Mouse (Mus musculus) left cerebral cortex, adult 9 months (tissue): ENCODE results near the gene Psmb9.
"Not testable (repeated sequence)": the region's sequence is repeated elsewhere in the genome, so short reads cannot be mapped to it uniquely, and the experiment has no call there.

Experiments used
- DNase-seq, 2 experiments: peaks; one replicate each; pipeline ENCODE4 v3.0.0; 2022; ENCODE audit warnings: low spot score in 2 of 2

Psmb9 gene

GRCm38 (mm10) chr17:34187261-34187916 is at the start of gene Psmb9, which contains the start of gene Tap1:
Gene Psmb9, minus strand, starts transcription at chr17:34187764.
Gene Tap1, plus strand, starts transcription at chr17:34187553.
- peak; percentile 83 to 97 for DNase-seq

DNA sequence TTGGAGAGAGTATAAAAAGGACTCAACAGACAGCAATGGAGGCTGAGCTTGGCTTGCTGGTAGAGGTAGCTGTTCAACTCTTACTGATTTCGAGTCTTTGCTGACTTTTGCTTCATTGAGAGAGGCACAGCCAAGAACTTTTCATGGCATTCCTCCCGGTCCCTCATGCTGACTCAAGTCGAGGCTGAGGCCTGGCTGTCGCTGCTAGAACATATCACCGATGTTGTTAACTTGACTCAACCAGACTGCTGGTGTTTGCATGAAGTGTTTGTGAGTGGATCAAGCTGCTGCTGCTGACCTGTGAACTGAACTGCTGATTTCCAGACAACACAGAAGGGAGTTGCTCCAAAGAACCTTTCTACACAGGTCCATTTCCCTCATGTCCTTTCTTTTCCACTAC is 49.1 kb upstream of the Psmb9 start:
- no peak for DNase-seq

DNA sequence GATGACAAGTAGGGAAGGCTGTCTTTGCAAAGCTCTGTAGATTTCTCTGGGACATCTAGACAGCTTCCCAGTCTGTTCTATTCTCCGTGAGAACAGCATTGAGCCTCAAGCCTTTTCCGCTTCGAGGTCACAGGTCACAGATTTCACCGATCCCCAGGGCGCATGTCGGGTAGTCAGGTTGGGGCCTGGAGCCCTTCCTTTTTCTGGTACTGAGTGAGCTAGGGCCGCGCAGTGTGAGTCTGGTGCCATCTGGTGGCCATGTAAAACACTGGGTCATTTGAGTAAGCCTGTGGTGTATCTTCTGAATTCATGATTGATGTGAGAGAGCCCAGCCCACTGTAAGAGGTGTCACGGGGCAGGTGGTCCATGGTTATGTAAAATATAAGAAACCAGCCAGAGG is 47.4 kb upstream of the Psmb9 start:
- peak in 1 of 2 experiments; percentile 78 for DNase-seq

GRCm38 (mm10) chr17:34232021-34232420 is 44.5 kb upstream of the Psmb9 start:
- not testable (repeated sequence) for DNase-seq

GRCm38 (mm10) chr17:34230971-34231370 is 43.4 kb upstream of the Psmb9 start:
- DNase-seq = peak in 1 of 2 experiments; percentile 20

GRCm38 (mm10) chr17:34225911-34226310 is 38.3 kb upstream of the Psmb9 start:
- not testable (repeated sequence) for DNase-seq

DNA sequence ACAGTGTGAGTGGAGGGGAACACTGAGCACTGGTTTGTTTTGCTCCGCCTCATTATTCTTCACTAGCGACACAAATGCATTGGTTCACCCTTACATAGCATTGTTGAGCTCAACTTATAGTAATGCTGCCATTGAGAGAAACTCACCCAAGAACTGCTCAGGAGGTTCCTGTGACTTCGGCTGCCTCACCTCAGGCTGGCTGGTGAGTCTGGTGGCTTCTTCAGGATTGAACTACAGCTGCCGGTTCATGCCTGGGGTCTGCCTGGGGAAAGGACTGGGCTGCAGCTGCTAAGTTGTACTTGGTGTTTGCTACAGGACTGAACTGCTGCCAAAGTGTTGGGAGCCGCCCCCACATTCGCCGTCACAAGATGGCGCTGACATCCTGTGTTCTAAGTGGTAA is 37.9 kb upstream of the Psmb9 start:
- no peak for DNase-seq

DNA sequence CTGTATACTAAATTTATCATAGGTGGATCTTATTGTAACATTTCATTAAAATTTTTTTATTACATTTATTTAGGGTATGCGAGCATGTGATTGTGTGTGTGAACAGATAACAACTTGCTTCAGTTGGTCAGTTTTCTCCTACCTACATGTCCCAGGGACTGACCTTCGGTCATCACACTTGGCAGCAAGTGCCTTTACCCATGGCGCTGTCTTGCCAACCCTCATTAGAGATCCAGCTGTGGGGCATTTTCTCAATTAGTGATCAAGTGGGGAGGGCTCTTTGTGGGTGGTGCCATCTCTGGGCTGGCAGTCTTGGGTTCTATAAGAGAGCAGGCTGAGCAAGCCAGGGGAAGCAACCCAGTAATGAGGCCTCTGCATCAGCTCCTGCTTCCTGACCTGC is 37.3 kb upstream of the Psmb9 start:
- no peak for DNase-seq

GRCm38 (mm10) chr17:34220401-34220800 is 32.8 kb upstream of the Psmb9 start:
- DNase-seq = not testable (repeated sequence)

- peak; percentile 45 to 58 for DNase-seq
Observed at GRCm38 (mm10) chr17:34219801-34220200, 32.2 kb upstream of the Psmb9 start.

- DNase-seq = not testable (repeated sequence)
Observed at GRCm38 (mm10) chr17:34219096-34219495, 31.5 kb upstream of the Psmb9 start.

- DNase-seq = peak in 1 of 2 experiments; percentile 56
Observed at GRCm38 (mm10) chr17:34218675-34219074, 31.1 kb upstream of the Psmb9 start.

DNA sequence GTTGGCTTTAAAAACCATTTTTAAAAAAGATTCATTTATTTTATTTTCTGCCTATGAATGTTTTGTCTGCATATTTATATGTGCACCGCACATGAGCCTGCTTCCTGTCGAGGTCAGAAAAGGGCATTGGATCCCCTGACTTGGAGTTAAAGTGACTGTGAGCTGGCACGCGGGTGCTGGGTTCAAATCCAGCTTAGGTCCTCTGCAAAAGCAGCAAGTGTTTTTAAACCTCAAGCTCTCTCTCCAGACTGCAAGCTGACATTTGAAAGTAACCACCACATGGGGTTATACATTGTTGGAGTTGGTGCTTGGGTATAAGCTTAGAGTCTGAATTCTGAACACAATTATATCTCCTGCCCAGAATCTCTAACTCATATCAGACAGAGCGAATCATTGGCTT is 30.4 kb upstream of the Psmb9 start:
- DNase-seq = no peak

- no peak for DNase-seq
Observed at GRCm38 (mm10) chr17:34217216-34217928, 29.8 kb upstream of the Psmb9 start.

- DNase-seq = no peak
Observed at GRCm38 (mm10) chr17:34215176-34215575, 27.6 kb upstream of the Psmb9 start.

DNA sequence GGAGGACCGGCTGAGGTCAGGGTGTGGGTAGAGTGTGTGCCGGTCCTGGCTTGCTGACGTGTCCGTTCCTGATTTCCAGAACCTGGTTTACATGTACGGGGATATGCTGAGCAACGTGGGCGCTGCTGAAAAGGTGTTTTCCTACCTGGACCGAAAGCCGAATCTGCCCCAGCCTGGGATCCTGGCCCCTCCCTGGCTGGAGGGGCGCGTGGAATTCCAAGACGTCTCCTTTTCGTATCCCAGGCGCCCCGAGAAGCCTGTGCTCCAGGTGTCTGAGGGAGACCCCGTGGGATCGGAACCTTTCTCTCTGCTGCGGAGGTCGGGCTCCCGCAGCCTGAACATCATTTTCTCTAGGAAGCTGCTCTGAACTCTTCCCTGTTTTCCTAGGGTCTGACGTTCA is 26.4 kb upstream of the Psmb9 start:
- no peak for DNase-seq

DNA sequence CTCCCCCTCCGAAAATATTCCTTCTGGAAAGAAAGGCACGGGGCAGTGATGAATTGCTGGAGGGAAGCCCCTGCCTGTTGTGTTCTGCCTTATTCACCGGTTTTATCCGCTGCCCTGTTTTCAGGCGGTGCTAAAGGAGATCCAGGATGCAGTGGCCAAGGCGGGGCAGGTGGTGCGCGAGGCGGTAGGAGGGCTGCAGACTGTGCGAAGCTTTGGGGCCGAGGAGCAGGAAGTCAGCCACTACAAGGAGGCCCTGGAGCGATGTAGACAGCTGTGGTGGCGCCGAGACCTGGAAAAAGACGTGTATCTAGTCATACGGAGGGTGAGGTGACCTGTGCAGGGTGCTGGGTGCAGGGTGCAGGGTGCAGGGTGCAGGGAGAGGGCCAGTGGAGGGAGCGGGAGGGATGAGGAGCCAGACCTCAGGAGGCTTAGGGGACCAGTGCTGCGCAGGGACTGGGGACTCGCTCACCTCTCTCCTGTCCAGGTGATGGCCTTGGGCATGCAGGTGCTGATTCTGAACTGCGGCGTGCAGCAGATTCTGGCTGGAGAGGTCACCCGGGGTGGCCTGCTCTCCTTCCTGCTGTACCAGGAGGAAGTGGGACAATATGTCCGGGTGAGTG is 24.3 kb upstream of the Psmb9 start:
- no peak for DNase-seq

GRCm38 (mm10) chr17:34210599-34210998 is 23.0 kb upstream of the Psmb9 start:
- DNase-seq = no peak

DNA sequence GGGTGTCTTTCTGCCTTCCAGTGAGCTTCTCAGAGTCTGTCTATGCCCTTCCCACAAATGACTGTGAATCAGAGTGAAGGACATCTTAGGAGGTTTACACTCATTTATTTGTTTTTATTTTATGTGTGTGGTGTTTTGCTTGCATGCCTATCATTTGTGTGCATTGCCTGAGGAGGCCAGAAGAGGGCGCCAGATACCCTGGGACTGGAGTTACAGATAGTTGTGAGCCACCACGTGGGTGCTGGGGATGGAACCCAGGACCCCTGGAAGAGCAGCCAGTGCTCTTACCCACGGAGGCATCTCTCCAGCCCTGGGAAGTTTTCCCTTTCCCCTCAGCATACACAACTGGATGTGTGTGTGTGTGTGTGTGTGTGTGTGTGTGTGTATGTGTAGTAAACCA is 22.1 kb upstream of the Psmb9 start:
- DNase-seq = no peak

GRCm38 (mm10) chr17:34208421-34208820 is 20.9 kb upstream of the Psmb9 start:
- DNase-seq = no peak

GRCm38 (mm10) chr17:34207866-34208265 is 20.3 kb upstream of the Psmb9 start:
- DNase-seq = no peak

GRCm38 (mm10) chr17:34207456-34207855 is 19.9 kb upstream of the Psmb9 start:
- no peak for DNase-seq

- DNase-seq = no peak
Observed at GRCm38 (mm10) chr17:34206731-34207130, 19.2 kb upstream of the Psmb9 start.
